Mouse (Mus musculus): ENCODE data around the gene Dpm3.

- no peak for TF ChIP-seq EP300 (IDR thresholded peaks at IDR 0.05; ENCODE audit: low read depth)
- TF ChIP-seq CTCF (IDR thresholded peaks at IDR 0.05; ENCODE audit: low read depth), result no peak
These were observed 11.7 kb upstream of the Dpm3 start for GRCm38 (mm10) chr3:89247466-89247865.

Data from liver, embryonic 14.5 days (tissue).